Mouse (Mus musculus) embryonic fibroblast, embryonic 13.5 days (primary cell): ENCODE measurements around the gene Elavl3.

Experiments used
- CTCF ChIP-seq: IDR thresholded peaks from 2 replicates; pipeline ENCODE4 v1.5.1; 2011; ENCODE audit warnings: mild to moderate bottlenecking, control low read depth, low read length, moderate library complexity, borderline replicate concordance; ENCODE audit not compliant: insufficient read depth
- POLR2A ChIP-seq: IDR thresholded peaks from 2 replicates; pipeline ENCODE4 v1.6.1; 2011; ENCODE audit warnings: low read depth, mild to moderate bottlenecking, control low read depth, low read length, moderate library complexity

DNA sequence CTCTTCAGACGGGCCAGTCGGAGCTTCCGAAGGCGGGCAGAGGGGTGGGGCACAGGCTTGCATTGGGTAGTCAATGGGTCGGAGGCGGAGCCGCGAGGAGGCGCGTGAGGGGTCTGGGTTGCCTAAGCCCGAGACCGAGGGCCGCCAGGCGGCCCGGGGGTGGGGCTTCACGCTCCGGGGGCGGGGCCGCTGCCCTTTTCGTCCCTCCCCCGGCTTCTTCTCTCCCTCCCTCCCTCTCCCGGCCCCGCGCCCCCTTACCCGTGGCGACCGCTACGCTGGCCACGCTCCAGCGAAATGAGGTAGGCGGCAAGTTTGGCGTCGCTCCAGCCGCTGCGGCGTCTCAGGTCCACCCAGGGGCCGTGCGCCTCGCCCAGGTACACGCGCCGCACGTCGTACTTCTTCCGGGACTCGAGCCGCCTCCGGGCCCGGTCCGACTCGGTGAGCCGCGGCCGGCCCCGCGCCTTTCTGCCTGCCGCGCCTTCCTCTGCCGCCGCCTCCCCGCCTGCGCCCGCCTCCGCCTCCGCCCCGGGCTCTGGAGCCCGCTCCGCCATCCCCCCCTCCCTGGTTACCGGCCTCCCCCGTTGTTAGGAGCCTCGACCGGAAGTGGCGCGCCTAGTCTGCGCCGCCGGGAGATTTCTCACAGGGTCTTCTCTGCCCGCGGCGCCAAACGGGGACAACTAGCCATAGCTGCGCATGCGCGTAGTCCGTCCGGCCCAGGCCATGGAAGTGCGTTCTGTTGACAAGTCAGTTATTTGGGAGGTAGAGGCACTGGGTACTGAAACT lies 19.2 kb upstream of the Elavl3 start, which contains the start of the genes Gm49318 and Zfp653:
- TF ChIP-seq CTCF (no peak), POLR2A (peak; percentile 83)
